Mouse (Mus musculus): Measurements from ENCODE around the gene Slf2.

Slf2 gene

DNA sequence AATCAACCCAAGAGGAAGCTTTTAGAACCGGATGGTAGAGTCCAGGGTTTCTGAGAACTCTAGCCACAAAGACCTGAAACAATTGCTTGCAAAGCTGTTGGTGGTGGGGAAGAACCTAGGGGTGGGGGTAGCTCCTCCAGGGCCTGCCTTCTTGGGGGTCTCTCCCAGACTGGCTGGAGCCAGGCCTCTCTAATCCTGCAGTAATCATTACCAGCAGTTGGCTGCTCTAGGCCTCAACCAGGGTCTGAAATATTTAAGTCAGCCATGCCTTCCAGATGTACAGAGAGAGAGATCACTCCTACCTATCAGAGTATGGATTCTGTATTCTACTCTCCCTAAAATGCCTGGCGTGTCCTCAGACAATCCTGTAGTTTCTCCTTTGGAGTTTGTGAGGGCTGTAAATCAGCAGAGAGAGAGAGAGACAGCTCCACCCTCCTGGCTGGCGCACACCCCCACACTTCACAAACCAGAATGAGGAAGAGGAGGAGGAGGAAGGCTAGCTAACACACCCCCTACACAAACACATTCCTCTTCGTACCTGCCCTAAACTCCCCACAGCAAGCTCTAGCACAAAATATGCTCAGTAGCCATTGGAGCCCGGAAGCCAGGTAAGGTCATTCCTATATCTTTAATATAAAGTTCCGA, 82.8 kb downstream of the Slf2 start:
- no peak for DNase-seq

DNA sequence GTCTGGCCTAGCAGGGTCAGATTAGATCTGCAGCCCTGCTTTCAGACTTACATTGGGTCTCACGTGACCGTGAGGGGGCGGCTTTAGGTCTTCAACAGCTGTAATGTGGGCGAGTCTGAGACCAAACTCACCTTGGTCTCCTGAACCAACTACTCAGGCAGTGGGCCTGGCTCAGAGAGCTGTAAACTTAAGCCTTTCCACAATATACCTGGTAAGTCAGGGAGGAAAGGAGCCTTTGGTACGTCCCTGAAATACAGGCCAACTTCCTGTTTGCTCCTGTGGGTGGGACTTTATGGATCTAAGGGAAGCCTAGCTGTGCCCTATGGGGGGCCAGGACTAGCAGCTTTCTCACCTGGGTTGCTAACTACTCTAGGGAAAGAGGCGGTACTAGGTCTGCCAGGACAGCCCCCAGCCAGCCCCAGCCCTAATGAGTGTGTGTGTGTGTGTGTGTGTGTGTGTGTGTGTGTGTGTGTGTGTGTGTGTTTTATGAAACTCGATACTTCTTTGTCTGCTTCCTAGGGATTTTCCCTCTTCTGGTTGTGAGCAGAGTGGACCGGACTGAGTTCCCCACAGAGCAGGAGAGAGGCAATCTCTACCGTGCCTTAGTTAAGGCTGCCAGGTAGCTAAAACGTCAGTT, 83.5 kb downstream of the Slf2 start, which contains the start of gene Lzts2:
Lzts2 (plus strand) TSS at position 80 of the 637 bp plus-strand sequence.
- no peak for DNase-seq

DNA sequence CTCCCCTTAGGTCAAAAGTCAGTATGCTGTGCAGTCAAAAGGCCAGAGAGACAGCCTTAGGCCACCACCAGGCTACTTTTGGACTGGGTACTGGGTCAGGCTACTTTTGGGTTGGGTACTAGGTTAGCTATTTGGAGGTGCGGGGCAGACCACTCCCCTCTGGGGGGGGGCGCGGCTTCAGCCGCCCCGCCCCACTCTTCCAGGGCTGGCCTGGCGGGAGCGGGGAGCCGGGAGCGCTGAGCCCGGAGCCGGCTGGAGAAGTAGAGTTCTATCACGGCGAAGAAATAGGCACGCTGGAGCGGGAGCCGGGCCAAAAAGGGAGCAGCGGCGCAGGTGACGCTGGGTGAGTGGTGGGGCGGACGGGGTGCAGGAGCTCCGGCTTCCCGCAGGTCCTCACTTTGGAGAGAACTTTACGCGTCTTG, 84.0 kb downstream of the Slf2 start:
- DNase-seq: peak; percentile 98

DNA sequence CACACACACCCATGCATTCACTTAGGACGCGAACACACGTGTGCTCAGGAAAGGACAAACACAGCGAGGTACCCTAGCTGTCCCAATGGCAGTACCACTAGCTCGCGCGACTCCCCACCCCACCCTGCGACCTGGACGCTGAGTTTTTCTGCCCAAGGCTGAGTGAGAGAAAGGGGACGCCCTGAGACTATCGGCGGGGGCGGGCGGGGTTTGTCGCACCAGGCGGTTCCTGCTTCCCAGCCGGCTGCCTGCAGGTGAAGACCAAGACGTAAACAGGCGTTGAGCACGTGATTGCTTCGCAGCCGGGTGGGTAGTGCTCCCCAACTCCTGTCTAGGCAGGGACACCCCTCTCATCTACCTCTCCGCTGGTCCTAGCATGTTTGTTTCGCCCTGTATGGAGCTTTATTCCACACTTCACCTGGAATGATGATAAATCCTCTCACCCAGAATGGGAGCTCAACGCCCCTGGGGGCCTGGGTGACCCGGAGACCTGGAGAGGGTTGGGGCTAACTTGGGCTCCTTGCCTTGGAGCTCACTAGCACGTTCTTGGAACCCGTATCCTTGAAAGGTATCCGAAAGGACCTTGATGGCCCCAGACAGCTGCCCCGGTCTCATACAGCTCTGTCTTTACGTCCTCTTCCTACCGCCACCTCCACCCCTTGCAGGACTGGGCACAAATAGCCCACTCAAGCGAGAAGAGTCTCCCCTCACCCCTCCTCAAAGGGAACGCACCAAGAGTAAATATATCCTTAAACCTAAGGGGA, 84.7 kb downstream of the Slf2 start:
- peak; percentile 97 for DNase-seq

DNA sequence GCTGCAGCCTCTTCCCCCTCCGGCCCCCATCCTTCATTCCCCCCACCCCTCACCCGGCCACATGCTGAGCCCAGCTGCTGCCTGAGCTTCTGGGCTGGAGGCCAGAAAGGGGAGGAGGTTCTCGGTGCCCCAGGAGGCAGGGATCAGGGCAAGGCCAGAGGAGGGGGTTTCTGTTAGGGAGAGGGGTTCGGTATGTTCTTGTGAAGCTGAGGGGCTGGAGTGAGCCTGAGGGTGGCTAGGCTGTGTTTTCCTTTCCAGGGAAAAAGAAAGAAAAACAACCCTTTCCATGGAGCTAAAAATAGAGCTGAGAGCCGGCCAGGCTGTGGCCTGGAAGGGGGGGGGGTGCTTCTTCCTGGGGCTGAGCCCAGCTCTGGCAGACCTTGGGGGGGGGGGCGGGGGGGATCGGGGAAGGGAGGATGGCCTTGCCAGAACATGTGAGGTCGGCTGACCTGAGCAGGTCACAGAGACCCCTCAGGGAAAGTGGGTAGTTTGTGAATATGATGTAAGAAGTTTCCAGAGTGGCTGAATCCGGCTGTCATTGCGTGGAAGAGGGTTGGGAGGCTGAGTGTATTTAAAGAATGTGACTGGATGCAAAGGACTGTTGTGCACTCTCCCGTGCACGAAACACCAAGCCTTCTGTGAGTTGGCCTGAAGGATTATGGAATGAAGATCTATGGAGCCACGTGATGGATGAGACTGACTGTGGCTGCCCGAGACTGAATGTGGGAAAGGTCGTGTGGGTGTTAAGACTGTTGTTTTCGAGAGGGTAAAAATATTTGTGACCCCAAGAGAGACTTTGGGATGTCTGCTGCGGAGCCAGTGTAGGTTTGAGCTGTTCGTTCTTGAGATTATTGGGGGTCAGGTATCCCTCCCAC, 85.6 kb downstream of the Slf2 start:
- peak; percentile 99 for DNase-seq

DNA sequence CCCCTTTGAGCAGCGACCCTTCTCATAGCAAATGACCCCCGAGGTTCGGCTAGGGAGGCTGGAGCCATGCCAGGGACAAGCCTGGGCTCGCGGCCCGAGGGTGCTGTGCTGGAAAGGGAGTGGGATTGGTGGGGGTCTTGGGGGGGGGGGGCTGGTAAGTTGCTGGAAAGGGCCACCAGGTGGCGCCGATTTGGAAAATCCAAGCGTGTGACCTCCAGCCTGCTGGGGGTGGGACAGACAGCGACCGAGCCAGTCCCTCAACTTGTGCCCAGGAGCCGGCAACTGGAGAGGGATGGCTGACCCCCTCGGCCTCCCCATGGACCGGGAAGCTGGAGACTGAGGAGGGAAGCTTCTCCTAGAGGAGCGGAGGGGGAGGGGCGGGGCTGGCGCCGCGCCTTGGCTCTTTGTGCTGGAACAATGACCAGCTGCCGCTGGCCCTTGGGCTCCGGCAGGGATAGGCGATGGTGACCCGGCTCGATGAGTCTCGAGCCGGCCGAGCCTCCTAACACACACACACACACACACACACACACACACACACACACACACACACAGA, 86.3 kb downstream of the Slf2 start:
- peak; percentile 99 for DNase-seq

DNA sequence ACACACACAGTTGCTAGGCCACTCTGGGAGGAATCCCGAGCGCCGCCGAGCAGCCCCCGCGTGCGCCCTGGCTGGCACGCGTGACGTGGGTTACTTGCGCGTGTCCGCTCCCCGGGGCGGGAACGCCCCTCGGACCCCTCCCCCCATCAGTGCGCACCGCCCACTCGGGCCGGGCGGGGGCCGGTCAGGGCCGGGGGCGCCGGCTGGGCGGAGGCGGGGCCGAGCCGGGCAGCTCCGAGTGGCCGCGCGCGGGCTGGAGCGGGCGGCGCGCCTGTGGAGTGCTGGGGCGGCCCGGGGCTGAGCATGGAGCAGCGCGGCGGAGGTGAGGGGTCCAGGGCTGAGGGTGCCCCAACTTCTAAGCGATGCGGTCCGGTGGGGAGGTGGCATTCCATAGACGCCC, 87.0 kb downstream of the Slf2 start:
- peak; percentile 99 for DNase-seq

DNA sequence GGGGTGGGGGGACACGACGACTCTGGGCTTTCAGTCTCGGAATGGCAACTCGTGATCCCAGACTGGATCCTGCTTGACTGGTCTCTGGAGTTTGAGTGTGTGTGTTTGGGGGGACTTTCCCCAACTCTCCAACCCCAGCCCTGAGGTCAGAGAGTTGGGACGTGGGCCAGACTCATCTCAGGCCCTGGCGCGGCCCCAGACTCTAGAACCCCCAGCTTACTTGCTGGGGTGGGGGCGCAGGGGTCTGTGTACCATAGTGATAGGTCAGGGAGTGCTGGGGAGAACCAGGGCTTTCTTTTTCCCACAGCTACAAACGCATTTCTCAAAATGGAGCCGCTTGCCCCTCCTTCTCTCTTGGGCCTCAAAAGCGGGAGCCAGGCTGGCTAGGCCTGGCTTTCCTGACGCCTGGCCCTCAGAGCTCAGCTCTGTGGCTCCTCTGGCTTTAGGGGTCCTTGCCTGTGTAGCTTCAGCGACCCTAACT, 87.4 kb downstream of the Slf2 start:
- peak; percentile 97 for DNase-seq

DNA sequence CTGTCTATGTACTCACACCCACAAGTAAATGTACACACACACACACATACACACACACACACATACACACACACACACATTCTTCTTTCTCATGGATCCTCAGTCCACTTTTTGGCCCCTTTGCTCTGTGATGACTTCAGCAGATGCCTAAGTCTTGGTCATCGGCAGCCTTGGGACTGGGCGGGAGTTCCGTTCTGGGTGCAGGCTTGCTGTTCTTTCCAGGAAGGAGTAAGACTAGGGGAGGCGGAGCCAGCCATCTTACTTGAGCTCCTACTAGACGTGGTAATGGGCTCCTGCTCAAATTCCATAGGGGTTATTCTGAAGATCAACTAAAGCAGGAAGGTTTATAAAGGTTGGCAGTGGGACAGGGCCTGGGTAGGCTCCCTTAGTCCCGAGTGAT, 89.4 kb downstream of the Slf2 start:
- DNase-seq: peak; percentile 99

DNA sequence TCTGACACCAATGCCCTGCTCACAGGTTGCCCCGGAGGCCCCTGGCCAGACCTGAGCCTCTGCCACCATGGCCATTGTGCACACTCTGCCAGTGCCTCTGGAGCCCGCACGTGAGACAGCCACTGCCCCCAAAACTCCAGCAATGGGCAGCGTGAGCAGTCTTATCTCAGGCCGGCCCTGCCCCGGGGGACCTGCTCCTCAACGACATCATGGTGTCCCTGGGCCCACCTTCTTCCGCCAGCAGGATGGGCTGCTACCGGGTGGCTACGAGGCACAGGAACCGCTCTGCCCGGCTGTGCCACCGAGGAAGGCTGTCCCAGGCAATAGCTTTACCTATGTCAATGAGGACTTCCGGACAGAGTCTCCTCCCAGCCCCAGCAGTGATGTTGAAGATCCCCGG, 90.4 kb downstream of the Slf2 start:
- no peak for DNase-seq

DNA sequence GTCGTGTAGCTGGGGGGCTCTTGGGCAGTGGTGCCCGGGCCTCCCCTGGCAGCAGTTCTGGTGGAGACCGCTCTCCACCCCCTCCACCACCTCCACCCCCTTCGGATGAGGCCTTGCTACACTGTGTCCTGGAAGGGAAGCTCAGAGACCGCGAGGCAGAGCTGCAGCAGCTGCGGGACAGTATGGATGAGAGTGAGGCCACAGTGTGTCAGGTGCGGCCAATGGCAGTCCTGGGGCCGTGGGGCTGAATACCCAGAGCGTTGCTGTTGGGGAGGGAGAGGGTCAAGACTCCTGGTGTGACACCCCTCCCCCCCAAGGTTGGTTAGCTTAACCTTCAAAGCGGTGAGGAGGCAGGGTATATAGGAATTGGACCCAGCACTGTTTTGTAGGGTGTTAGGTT, 93.0 kb downstream of the Slf2 start:
- no peak for DNase-seq

DNA sequence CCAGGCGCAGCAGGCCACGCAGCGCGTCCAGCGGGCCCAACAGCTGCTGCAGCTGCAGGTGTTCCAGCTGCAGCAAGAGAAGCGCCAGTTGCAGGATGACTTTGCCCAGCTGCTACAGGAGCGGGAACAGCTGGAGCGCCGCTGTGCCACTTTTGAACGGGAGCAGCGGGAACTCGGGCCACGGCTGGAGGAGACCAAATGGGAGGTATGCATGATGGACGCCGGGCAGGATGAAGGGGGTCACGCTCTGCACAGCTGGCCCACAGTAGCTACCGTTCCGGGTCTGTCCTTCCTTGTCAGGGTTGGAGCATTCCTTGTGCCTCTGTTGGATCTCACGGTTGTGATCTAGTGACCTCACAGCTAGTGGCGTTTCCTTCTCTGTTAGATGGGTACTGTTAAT, 93.8 kb downstream of the Slf2 start:
- no peak for DNase-seq

DNA sequence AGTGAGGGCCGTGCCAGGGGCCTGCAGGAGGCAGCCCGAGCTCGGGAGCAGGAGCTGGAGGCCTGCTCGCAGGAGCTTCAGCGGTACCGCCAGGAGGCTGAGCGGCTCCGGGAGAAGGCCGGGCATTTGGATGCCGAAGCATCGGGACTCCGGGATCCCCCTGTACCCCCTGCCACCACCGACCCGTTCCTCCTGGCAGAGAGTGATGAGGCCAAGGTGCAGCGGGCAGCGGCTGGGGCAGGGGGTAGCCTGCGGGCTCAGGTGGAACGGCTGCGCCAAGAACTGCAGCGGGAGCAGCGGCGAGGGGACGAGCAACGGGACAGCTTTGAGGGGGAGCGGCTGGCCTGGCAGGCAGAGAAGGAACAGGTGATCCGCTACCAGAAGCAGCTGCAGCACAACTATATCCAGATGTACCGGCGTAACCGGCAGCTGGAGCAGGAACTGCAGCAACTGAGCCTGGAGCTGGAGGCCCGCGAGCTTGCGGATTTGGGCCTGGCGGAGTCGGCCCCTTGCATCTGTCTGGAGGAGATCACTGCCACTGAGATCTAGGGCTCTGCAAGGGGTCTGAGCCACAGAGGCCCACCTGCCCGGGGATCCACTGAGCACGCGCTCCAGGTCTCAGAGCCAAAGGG, 95.1 kb downstream of the Slf2 start:
- peak; percentile 93 for DNase-seq

DNA sequence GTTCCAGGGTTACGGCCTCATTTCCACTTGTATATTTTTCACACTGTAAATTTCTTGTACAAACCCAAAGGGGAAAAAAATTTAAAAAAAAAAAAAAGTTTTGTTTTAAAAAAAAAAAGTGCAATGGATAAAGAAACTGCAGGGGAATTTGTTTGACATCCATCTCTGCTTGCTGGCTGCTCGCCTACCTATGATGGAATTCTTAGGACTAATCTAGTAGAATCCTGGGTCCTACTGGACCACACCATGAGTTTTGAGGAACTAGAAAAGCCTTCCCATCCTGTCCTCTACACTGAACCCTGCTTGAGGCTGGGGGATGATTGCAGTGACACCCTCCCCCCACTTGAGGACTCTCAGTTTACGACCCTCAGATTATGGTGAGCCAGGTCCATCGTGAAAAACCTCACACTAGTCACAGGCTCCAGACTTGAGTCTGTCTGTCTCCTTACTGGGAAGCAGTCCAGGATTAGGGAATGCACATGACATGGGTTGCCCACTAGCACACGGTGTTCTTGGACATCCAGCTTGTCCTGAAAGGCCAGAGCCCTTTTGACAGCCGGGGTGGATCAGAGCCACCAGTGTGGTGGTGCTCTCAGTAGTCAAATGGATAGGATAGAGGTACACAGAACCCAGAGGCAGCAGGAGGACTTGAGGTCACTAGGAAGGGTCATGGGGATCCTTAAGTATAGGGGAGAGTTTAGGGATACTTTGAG, 96.2 kb downstream of the Slf2 start:
- DNase-seq: peak; percentile 96

DNA sequence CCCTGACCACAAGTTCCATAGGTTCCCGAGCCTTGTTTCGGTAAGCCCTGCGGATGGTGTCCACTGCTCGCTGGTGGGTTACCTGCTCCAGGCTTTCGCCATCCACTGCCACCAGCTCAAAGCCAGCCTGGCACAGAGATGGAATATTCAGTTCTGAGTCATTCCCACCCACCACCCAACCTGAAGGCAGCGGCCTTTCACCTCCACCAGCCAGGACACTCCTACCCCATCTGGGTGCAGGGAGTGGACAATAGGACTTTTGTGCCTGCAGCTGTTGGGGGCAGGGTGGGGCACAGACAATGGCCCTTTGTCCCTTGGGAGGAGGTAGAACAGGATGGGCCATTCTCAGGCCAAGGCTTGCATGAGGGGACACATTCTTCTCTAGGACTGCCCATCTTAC, 96.9 kb downstream of the Slf2 start:
- DNase-seq: peak; percentile 97

DNA sequence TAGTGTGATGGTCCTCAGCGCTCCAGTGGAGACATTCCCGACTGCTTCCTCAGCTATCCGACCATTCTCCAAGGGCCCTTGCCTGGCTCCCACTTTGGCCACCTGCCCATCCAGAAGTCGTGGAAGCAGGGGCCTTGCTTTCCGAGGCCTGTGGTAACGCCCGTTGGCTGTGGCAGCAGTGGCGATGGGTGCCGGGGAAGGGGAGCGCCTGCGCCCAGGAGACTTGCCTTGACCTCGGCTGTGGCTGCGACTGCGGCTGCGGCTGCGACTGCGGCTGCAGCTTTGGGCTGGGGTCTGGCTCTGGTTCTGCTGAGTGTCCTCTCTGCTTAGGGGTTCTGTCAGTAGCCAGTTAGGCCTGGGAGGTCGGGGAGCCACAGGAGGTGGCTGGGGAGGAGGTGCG, 97.8 kb downstream of the Slf2 start:
- DNase-seq: no peak

DNA sequence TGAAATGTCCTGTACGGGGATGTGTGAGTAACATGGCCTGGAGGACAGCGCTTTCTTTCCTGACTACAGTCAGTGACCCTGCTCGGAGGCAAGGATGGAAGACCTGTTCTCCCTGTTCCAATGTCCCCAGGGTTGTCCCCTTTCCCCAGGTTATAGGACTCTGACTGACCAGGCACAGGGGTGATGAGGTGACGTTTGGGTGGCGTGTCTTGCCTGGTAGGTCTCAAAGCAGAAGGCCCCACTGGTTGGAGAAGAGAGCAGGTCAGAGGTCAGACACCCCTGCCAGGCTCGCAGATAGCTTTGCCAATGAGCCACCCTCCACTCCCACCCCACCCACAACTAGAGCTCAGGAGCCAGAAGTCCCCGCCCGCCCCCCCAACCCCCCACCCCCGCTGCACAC, 98.6 kb downstream of the Slf2 start:
- peak; percentile 92 for DNase-seq

DNA sequence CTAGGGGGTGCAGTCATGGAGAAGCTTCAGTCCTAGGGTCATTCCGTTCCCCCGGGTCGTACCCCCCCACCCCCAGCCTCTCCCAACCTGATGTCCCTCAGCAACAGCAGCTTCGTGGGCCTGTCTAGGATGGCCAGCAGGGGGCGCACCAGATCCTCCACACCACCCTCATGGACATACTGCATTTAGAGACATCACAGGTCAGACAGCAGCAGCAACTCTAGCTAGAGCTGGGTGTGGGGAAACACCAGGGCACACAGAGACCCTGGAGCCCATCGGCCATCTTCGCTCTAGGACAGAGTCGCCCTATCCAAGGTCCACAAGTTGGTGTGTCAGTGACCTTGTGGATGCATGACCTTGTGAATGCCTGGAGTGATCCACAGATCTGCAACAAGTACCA, 99.2 kb downstream of the Slf2 start:
- DNase-seq: peak; percentile 97

DNA sequence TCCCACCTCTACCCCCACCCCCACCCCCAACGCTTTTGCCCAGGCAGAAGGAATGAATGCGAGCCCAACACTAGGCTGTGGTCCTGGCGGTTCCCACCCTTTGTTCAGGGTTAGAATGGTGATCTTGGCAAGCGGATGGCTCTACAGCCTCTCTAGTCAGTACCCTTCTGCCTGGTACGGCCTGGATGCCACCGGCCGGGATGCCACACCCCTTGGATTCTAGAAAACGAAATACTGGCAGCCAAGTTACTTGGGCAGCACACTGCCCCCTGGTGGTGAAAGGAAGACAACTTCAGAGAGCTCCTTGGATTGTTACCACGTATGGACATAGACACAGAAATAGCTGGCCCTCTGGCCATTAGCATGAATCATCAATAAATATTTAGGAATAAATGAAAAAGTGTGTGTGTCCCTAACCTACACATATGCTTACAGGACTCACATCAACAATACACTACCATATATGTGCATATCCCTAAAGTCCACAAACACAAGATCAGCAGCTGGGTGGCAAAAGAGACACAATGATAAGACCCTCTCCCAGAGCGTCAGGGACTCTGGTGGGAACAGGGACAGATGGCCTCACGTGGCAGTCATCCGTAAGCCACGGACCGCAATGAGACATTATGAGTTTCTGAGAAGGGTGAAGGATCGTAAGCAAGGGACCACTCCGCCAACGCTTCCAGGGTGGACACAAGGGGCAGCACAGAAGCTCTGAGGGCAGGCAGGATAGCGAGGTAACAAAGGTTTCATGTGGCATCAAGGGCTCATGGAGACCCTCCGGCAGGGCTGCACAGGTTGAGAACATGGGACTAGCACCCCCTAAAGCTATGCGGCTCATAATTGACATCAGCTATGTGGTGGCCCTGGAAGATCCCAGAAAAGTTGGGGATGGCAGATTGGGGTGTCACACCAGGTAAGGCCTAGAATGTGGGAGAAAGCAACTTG, 100.1 kb downstream of the Slf2 start:
- peak; percentile 97 for DNase-seq

DNA sequence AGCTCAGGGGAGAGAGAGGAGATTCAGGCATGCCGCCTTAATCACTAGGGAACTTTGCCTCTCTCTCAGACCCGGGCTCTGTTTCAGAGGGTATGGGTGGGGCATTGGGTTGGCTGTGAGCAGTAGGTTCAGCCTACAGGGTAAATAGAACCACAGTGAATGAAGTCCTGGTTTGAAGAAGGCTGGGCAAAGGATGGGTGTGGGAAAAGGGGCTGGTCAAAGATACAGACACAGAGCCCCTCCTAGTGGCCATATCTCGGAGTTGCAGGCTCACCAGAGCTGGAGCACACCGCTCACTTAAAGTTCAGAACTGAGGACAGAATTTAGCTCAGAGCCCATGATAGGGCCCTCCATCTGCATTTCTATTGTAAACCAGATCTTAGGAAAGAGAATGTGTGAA, 100.8 kb downstream of the Slf2 start:
- DNase-seq: peak; percentile 97

Data from heart, adult 11 months (tissue).